Mouse (Mus musculus) liver, embryonic 14.5 days (tissue): ENCODE data around the gene Gpr84. TPM values are rescaled to one million over a fixed set of nuclear protein-coding genes. Genes with fewer than 3 reads are reported as not detected.

ENCODE experiments used
- ATAC-seq: fragments of 200-750 bp; cut with Nextera tagmentation; 2 replicates; pipeline ENCODE4 v1.8.0; 2017; ENCODE audit warnings: moderate number of reproducible peaks, mild to moderate bottlenecking, moderate library complexity; ENCODE audit not compliant: insufficient read depth
- DNase-seq, 3 experiments: peaks; one replicate each; pipeline ENCODE4 v3.0.0-alpha.2; 2012 to 2013; ENCODE audit warnings: low read depth in 3 of 3, low spot score in 3 of 3
- H3K27ac ChIP-seq: fragments of 300-500 bp; sonication (generic); 2 replicates; pipeline ENCODE4 v1.5.1; 2014; ENCODE audit warnings: moderate library complexity, mild to moderate bottlenecking, control low read depth, inconsistent platforms
- H3K27me3 ChIP-seq: fragments of 300-500 bp; sonication (generic); 2 replicates; pipeline ENCODE4 v1.6.1; 2014; ENCODE audit warnings: mild to moderate bottlenecking, low read length, moderate library complexity; ENCODE audit not compliant: control insufficient read depth, insufficient read depth
- H3K36me3 ChIP-seq: fragments of 300-500 bp; sonication (generic); replicated peaks from 2 replicates; pipeline ENCODE4 v1.6.1; 2014; ENCODE audit warnings: low read depth; ENCODE audit not compliant: control insufficient read depth, insufficient read depth
- H3K4me1 ChIP-seq, 2 experiments: fragments of 200-500 bp in 1 of 2; fragments of 300-500 bp in 1 of 2; sonication (generic) in 1 of 2; replicated peaks; 2 replicates each; pipeline ENCODE4 v1.6.1; 2012 to 2014; ENCODE audit warnings: antibody characterized with exemption in 1 of 2, inconsistent platforms in 1 of 2, low read length in 1 of 2; ENCODE audit not compliant: control insufficient read depth in 2 of 2, insufficient read depth in 2 of 2
- H3K4me2 ChIP-seq: fragments of 300-500 bp; sonication (generic); 2 replicates; pipeline ENCODE4 v1.6.1; 2014; ENCODE audit warnings: low read depth, mild to moderate bottlenecking, control low read depth, moderate library complexity
- H3K4me3 ChIP-seq, 2 experiments: fragments of 200-500 bp in 1 of 2; fragments of 300-500 bp in 1 of 2; sonication (generic) in 1 of 2; 2 replicates each; pipeline ENCODE4 v1.5.1; 2012 to 2014; ENCODE audit warnings: low read depth in 2 of 2, low read length in 2 of 2, mild to moderate bottlenecking in 2 of 2, control low read depth in 1 of 2, inconsistent platforms in 1 of 2, moderate library complexity in 1 of 2; ENCODE audit not compliant: insufficient read depth in 1 of 2
- H3K9ac ChIP-seq: fragments of 300-500 bp; sonication (generic); replicated peaks from 2 replicates; pipeline ENCODE4 v1.6.1; 2014; ENCODE audit warnings: mild to moderate bottlenecking, control low read depth, moderate library complexity
- H3K9me3 ChIP-seq: fragments of 300-500 bp; sonication (generic); 2 replicates; pipeline ENCODE4 v1.6.1; 2016; ENCODE audit warnings: low read length, mixed read lengths; ENCODE audit not compliant: control insufficient read depth
- CTCF ChIP-seq: IDR thresholded peaks from 2 replicates; pipeline ENCODE4 v1.5.1; 2016; ENCODE audit warnings: antibody characterized with exemption, low read depth, control low read depth
- EP300 ChIP-seq: IDR thresholded peaks from 2 replicates; pipeline ENCODE4 v1.6.1; 2016; ENCODE audit warnings: antibody characterized with exemption, low read depth
- WGBS: fragments of 180-500 bp; shearing (Covaris S2); extraction: QIAGEN DNeasy Blood & Tissue Kit; methylation state at CpG from one replicate; pipeline ENCODE4 v1.1.7; 2014; ENCODE audit not compliant: insufficient replicate concordance; 5-methylcytosine and 5-hydroxymethylcytosine counted together
- polyA plus RNA-seq, 2 experiments: library from polyadenylated mRNA; depleted of rRNA in 1 of 2; stranded (reverse) in 1 of 2; unstranded in 1 of 2; fragments of >200 nt; fragmentation: Nextera tagmentation in 1 of 2; extraction: Ambion mirVana in 1 of 2; gene quantifications; 2 replicates each; pipeline versions ENCODE4 v1.2.1 to v1.2.3; 2012 to 2014

The Gpr84 gene
- polyA plus RNA-seq, 2 experiments = 0.18 to 0.20 TPM

DNA sequence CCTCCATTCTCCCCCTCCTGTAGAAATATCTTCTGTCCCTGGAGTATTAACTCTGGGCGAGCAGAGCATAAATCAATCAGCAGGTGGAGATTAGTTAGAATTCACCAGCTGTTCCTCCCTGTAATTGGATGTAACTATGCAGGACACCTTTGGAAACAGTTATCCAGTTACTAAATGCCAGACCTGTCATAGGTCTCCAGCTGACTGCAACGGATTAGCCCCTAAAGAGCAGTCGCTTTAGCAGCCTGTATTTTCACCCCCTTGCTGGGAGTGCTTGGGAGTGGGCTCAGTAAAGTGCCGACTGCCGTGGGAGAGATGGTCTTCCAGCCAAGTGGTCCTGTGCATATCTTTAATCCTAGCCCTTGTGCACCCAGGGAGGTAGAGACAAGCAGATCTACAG is 20.8 kb downstream of the Gpr84 start:
- TF ChIP-seq EP300 (no peak), CTCF (no peak)
- Histone ChIP-seq H3K4me1 (peaks cover 0 to 6% of the 10 kb centered on the region in 2 experiments; a peak in 2 of 4 replicates), H3K4me2 (no peak overlapping the region), H3K27ac (no peak overlapping the region), H3K4me3 (no peak overlapping the region), H3K9ac (no peak overlapping the region), H3K9me3 (no peaks in the 10 kb centered on the region), H3K36me3 (peaks cover 56% of the 10 kb centered on the region), H3K27me3 (no peaks in the 10 kb centered on the region)
- 78% methylated on average over 5 of the region's 5 CpGs for WGBS
- ATAC-seq = no peak
- no peak for DNase-seq

DNA sequence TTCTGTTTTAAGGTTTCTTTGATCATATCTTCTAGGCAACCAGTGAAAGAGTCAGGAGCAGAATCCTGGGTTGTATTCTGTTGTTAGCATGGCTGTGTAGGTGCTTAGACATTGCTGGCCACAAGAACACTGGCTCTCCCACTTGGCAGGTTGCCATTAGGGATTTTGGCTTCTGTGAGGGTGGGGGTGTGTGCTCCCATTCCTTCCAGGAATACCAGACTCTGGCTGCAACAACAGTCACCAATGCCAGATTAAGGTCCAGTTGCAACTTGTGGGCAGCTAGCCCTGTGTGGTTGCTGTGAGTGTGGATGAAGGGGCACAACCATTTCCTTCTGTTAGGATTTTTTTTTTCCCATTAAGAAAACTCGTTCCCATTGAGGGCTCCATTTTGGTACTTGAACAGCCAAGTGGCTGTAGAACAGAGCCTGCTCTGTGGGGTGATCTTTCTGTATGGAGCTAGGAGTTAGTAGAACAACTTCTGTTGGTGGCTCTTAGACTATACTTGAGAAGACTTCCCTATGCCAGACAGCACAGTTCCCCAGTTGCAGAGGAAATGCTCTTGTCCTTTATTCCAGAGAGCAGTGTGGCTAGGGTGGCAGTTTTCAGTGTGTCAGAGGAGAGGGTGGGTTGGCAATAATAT is 24.5 kb downstream of the Gpr84 start:
- Histone ChIP-seq H3K27me3 (no peaks in the 10 kb centered on the region), H3K4me2 (no peak overlapping the region), H3K4me1 (peaks cover 3 to 16% of the 10 kb centered on the region in 2 experiments), H3K4me3 (no peak overlapping the region), H3K9me3 (no peaks in the 10 kb centered on the region), H3K27ac (no peak overlapping the region), H3K9ac (no peak overlapping the region), H3K36me3 (peaks cover 27% of the 10 kb centered on the region)
- DNase-seq (no peak), ATAC-seq (no peak)
- WGBS = 44% methylated on average over 1 of the region's 1 CpGs
- TF ChIP-seq CTCF (no peak), EP300 (no peak)

- Histone ChIP-seq H3K36me3 (peaks cover 17% of the 10 kb centered on the region), H3K27me3 (no peaks in the 10 kb centered on the region), H3K4me1 (peaks cover 14 to 25% of the 10 kb centered on the region in 2 experiments), H3K9me3 (no peaks in the 10 kb centered on the region), H3K27ac (no peak overlapping the region), H3K4me3 (no peak overlapping the region), H3K4me2 (no peak overlapping the region), H3K9ac (no peak overlapping the region)
- ATAC-seq (no peak), DNase-seq (no peak)
- WGBS = 41% methylated on average over 2 of the region's 2 CpGs
- TF ChIP-seq EP300 = no peak
- peak; percentile 23; the same call in 1 of the 2 replicates for TF ChIP-seq CTCF
These were observed 25.8 kb downstream of the Gpr84 start for GRCm38 (mm10) chr15:103284647-103285046.

DNA sequence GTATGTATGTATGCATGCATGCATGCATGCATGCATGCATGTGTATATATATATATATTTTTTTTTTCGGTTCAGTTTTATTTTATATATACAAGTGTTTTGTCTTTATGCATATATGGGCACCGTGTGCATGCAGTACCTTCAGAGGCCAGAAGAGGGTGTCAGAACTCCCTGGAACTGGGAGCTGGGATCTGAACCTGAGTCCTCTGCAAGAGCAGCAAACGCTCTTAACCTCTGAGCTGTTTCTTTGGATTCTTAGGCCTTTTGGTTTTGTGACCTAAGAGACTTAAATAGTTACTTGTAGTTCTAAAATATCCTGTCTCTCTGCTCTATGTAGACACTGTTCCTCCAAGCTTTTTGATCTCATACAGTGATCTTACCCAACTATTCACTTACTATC is 26.3 kb downstream of the Gpr84 start:
- Histone ChIP-seq H3K9ac (no peak overlapping the region), H3K9me3 (no peaks in the 10 kb centered on the region), H3K4me3 (no peak overlapping the region), H3K27me3 (no peaks in the 10 kb centered on the region), H3K36me3 (peaks cover 12% of the 10 kb centered on the region), H3K4me1 (peaks cover 14 to 28% of the 10 kb centered on the region in 2 experiments), H3K27ac (no peak overlapping the region), H3K4me2 (no peak overlapping the region)
- ATAC-seq = no peak
- TF ChIP-seq CTCF = peak; percentile 74
- TF ChIP-seq EP300 = no peak
- 64% methylated on average over 3 of the region's 3 CpGs for WGBS
- DNase-seq = no peak

DNA sequence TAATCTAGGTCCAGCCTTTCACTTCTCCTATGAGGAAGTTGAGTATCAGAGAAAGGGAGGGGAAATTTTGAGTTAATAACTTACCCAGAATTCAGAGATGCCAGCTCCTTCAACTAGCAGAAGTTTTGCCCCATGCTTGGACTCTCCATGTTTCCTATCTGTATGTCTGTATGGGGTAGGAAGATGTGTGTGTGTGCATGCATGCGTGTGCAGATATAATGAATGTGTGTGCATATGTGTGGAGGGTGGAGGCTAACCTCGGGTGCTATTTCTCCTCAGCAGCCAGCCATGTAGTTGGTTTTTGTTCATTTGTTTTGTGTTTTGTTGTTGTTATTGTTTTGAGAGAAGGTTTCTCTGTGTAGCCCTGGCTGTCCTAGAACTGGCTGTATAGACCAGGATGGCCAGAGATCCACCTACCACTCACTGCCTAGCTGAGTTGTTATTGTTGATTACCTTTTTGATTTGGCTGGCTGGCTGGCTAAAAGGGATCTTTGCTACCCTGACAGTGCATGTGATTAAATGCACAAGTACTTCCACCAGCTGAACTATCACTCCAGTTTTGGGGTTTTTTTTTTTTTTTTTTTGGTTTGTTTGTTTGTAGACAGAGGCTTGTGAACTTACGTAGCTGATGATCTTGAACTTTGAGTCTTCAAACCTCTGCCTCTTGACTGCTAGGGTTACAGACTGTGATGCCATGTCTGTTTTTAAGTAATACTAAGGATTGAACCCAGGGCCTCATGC is 28.8 kb downstream of the Gpr84 start:
- no peaks in the 10 kb centered on the region for H3K27me3 ChIP-seq
- H3K27ac ChIP-seq = peak overlapping the region; percentile 62
- peaks cover 14 to 40% of the 10 kb centered on the region in 2 experiments for H3K4me1 ChIP-seq
- TF ChIP-seq CTCF = no peak
- ATAC-seq (no peak), DNase-seq (no peak)
- WGBS = 75% methylated on average over 3 of the region's 3 CpGs
- H3K4me2 ChIP-seq = no peak overlapping the region
- peaks cover 4% of the 10 kb centered on the region for H3K36me3 ChIP-seq
- H3K9me3 ChIP-seq = no peaks in the 10 kb centered on the region
- H3K9ac ChIP-seq = peak overlapping the region; percentile 20
- no peak overlapping the region for H3K4me3 ChIP-seq
